Mouse (Mus musculus): ENCODE data around the gene Zbtb16.
A peak's percentile ranks its signal among the peaks of the same experiment; 100 is the strongest.

Zbtb16 gene

DNA sequence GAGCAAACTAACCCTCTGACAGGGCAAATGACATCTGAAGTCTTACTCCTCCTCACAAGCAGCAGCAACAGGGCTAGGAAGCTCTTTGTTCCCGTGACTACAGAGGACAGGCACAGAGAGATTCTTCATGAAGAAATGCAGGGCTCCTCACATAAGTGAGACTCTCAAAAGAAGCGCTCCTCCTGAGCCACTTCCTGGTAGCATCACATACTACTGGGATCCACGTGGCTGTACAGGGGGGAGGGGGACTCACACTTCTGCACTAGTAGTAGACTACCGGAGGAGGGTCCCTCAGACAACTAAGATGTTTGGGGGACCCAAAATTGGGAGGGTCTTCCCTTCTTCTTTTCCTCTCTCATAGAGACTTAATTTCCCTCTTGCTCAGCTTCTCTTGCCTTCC, 139.7 kb downstream of the Zbtb16 start:
- DNase-seq: no peak

DNA sequence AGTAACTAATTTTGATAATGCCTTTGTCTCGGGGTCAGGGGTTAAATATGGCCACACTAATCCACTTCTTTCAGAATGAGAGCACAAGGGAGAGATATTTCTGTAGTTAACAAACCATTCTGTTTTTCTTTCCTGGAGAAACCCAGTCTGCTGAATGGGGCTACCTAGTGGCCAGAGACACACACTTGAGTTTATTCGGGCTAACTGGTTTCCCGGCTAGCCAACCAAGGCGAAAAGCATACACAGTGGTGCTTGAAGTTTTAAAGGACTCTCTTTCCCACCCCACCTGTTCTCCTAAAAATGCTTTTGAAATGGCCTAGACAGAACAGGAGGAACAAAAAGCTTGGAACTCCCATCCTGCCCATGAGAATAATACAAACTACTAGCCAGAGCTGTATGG, 140.2 kb downstream of the Zbtb16 start:
- no peak for DNase-seq

DNA sequence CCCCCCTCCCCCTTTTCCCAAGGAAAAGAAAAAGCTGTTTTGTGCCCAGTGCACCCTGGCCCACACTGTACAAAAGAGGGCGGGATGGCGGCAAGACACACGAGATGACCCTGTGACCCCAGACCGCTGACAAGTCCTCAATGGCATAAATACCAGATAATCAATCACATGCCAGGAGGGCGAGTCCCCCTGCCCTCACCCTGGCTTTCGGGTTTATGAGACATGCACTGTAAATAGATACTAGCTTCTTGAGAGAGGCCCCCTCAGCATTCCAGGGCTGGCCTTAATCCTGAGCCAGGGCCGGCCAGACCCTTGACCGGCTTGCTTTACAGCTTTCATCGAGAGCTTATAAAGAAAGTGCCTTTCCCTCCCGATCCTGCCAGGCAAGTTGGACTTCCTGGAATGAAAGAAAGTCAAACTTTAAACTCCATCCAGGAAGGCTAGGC, 141.4 kb downstream of the Zbtb16 start:
- DNase-seq: no peak

GRCm38 (mm10) chr9:48693696-48694095, 142.3 kb downstream of the Zbtb16 start:
- DNase-seq: no peak

- DNase-seq: no peak
Measured at GRCm38 (mm10) chr9:48689718-48689980, 146.4 kb downstream of the Zbtb16 start.

GRCm38 (mm10) chr9:48688859-48689717, 146.9 kb downstream of the Zbtb16 start:
- no peak for DNase-seq

DNA sequence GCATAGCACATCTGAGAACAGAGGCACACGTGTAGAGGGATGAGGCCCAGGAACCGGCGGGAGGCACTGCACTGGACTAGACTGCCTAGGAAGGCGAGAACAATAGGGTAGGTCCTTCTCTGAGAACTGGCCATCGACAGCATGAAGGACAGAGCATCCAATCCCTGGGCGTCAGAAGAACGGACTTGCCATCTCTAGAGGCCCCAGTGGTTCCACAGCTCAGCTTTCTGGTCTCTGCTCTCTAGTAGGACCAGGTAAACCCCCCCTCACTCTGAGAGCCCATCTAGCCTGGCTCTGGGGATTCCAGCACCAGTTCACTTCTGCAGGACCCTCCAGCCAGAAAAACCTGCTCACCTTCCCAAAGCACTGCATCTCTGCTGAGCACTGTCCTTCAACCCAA, 148.1 kb downstream of the Zbtb16 start:
- DNase-seq: no peak

- no peak for DNase-seq
Measured at GRCm38 (mm10) chr9:48685721-48686120, 150.3 kb downstream of the Zbtb16 start.

DNA sequence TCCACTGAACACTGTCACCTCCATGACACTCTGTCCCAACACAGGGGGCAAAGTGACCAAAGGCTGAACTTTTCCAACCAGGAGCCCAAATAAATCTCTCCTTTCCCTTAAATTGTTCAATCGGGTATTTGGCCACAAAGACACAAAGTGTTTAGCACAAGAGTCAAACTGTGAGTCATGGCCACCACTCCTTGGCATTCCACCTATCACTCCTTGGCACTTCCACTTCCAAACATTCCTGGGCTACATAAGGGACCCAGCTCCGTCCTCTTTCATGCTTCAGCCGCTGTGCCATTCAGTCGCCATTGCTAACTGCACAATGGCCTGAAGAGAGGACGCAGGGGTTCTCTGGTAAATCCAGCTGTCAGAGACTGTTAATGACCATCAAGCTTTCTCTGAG, 151.9 kb downstream of the Zbtb16 start:
- DNase-seq: no peak

- DNase-seq: no peak
Measured at GRCm38 (mm10) chr9:48681193-48681592, 154.8 kb downstream of the Zbtb16 start.

DNA sequence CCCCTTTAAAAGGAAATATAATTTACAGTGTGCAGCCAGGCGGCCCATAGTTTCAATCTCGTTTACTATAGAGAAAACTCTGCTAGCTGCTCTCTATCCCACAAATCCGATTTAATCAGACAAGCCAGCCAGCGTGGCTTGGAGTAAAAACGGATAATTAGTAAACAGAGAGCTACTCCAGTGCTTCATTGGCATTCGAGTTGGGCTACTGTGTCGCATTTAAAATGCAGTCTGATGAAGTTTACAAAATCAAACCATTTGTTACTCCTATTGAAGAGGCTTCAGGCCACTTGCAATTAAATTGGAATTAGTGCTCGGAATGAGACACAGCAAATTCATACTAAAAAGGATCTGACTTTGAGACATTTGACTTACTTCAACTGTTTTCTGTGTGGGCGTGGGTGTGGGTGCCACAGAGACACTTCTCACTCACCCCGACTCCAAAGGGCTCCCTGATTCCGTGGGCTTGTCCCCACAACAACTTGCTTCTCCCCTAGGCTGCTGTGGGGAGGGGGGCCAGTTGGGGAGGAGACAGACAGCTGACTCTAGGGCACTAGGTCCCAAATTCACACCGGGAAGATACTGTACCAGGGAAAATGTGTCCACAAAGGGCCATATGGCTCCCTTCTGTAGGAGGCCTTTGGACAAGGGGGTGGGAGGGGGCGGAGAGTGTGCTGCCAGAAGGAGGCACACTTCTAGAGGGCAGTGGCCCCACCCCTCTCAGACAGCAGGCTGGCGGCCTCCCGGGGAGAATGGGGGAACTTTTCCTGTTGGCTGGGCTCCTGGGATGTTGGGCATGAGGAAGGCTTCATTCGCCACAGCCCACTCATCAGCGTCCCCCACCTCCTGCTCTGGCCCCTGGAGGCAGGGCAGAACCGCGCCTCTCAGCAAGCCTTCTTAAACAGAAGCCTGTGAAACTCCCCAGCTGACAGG, 157.3 kb downstream of the Zbtb16 start:
- peak; percentile 22 for DNase-seq

GRCm38 (mm10) chr9:48675151-48675790, 160.8 kb downstream of the Zbtb16 start:
- no peak for DNase-seq

GRCm38 (mm10) chr9:48674359-48675015, 161.5 kb downstream of the Zbtb16 start:
- DNase-seq: no peak

- no peak for DNase-seq
Measured at GRCm38 (mm10) chr9:48673804-48674203, 162.2 kb downstream of the Zbtb16 start.

- DNase-seq: no peak
Measured at GRCm38 (mm10) chr9:48673213-48673612, 162.8 kb downstream of the Zbtb16 start.

DNA sequence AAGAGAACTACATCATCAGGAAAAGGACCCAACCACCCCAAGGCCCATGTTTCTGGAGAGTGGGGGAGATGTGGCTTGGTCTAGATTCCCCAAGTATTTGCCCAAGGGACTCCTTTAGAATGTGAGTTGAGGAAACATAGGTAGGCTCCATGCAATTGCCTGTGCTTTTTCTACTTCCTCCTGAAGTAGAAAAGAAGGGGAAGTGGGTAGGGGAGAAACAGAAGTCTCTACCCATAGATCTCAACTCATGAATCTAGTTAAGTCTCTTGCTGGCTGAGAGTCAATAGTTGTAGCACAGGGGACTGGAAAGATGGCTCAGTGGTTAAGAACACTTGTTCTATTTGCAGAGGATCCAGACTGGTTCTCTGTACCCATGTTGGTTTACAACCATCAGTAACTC, 164.2 kb downstream of the Zbtb16 start:
- no peak for DNase-seq

- no peak for DNase-seq
Measured at GRCm38 (mm10) chr9:48670156-48670555, 165.9 kb downstream of the Zbtb16 start.

DNA sequence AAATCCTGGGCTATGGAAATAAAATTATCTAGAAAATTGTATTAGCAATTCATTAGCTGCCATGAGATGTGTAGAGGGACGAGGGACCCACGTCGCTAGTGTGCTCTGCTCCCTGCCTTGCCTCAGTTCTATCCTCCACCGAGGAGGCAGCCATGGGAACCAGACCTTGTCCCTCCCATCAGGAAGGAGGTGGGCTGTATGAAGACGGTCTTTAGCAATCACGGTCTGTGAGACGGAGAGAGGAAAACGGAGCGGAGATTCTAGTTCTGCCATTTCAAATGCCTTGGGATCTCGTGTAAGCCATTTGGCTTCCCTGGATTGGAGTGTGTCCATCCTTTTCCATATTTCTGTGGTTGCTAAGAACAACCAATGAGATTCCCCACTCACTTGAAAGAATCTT, 166.3 kb downstream of the Zbtb16 start:
- DNase-seq: no peak

DNA sequence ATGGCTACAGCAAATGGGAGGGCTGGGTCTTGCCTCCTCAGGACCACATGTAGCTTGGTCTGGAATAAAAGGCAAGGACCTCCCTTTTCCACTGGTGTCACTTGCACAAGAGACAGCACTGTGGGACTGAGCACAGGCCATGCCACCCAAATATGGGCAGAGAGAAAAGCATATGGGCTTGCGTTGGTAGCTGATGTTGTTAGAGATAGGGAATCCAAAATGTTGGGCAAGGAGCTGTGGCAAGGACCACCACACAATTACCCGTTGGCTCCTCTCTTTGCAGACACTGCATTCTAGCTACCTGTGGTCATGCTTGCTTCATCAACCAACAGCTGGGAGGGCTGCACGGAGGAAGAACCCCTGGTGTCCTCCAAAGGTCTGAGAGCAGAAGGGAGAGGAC, 169.3 kb downstream of the Zbtb16 start:
- no peak for DNase-seq

DNA sequence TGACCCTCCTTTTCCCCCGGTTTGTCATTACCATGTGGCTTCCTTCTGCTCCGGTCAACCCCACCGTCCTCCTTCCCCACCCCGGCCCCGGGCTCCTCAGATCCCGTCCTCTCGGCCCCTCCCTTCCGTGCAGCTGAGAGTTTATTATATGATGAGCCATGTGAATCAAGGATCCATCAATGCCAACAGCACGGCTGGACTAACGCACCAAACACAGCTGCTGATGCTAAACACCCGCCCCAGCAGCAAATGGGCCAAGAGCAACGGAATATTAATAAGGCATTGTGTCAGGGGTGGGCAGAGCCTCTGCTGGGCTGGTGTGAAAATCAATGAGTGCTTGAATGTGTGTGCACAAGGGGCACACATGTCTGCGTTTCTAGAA, 173.0 kb downstream of the Zbtb16 start:
- no peak for DNase-seq

GRCm38 (mm10) chr9:48662361-48663051, 173.5 kb downstream of the Zbtb16 start:
- no peak for DNase-seq

DNA sequence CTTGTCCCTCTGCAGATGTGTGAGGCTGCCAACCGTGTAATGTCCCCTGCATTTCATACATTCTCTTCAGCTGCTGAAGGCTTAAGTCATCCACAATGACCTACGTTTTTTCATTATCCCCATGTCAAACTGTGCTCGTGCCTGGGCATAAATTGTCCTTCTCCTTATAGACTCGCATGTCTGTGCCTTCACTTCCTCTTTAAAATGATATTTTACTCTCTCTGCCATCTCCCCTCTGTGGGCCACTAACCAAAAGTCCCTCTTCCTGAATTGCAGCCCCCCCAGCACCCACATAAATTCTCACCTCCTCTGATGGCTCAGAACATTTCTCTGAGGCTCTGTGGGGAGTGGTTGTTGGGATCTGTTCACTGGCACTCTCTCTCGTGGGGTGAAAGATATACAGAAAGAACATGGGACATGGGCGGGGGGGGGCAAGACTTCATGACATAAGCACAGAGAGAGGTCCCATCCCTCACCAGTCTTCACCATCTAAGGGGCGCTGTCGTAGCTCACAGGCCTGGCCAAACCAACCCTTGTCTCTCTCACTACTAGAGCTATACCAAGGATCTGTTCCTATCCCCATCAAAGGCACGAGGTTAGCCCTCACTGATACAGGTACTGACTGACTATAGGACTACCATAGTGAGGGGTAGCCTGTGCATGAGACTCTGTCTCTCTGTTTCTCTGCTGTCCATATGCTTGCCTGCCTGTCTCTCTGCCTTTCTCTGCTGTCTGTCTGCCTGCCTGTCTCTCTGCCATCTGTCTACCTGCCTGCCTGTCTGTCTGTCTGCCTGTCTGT, 174.6 kb downstream of the Zbtb16 start:
- DNase-seq: no peak

All from right cerebral cortex, postnatal 14 days (tissue).